Mouse (Mus musculus) olfactory bulb, adult 2 months (tissue): ENCODE data around the gene Srrm2.

ENCODE experiments used
- CTCF ChIP-seq: fragments of 200-500 bp; IDR thresholded peaks from 2 replicates; pipeline ENCODE4 v1.5.1; 2012; ENCODE audit warnings: low read depth, mild to moderate bottlenecking, low read length, moderate library complexity; ENCODE audit not compliant: insufficient read depth
- POLR2A ChIP-seq: fragments of 200-500 bp; IDR thresholded peaks from 2 replicates; pipeline ENCODE4 v1.6.1; 2012; ENCODE audit warnings: mild to moderate bottlenecking, low read depth, low read length, moderate library complexity; ENCODE audit not compliant: insufficient read depth

GRCm38 (mm10) chr17:23804426-23805085 is 14.2 kb downstream of the Srrm2 start:
- TF ChIP-seq CTCF (no peak), POLR2A (no peak)
